Mouse (Mus musculus) myocyte (in vitro differentiated cells): Measurements from ENCODE around the gene Gm17571.

Source experiments
- E2F4 ChIP-seq: IDR thresholded peaks from one replicate; pipeline ENCODE4 v1.6.1; 2011; ENCODE audit warnings: mild to moderate bottlenecking, control low read depth, moderate library complexity; ENCODE audit not compliant: insufficient read depth
- MAX ChIP-seq: IDR thresholded peaks from one replicate; pipeline ENCODE4 v1.6.1; 2011; ENCODE audit warnings: low read depth, mild to moderate bottlenecking, control low read depth
- MYOD1 ChIP-seq, 3 experiments: IDR thresholded peaks; one replicate each; pipeline ENCODE4 v1.6.1; 2011; ENCODE audit warnings: control low read depth in 2 of 3, low read depth in 2 of 3, mild to moderate bottlenecking in 2 of 3, moderate library complexity in 1 of 3; ENCODE audit not compliant: insufficient read length in 2 of 3, control insufficient read depth in 1 of 3
- MYOG ChIP-seq, 3 experiments: IDR thresholded peaks; one replicate each; pipeline ENCODE4 v1.6.1; 2011; ENCODE audit warnings: control low read depth in 2 of 3, low read depth in 2 of 3, mild to moderate bottlenecking in 2 of 3; ENCODE audit not compliant: insufficient read length in 2 of 3, control insufficient read depth in 1 of 3, insufficient read depth in 1 of 3
- POLR2A ChIP-seq: IDR thresholded peaks from one replicate; pipeline ENCODE4 v1.6.1; 2011; ENCODE audit warnings: low read depth, mild to moderate bottlenecking, control low read depth, moderate library complexity; ENCODE audit not compliant: insufficient read length
- SRF ChIP-seq: IDR thresholded peaks from one replicate; pipeline ENCODE4 v1.6.1; 2011; ENCODE audit warnings: low read depth; ENCODE audit not compliant: control insufficient read depth, insufficient read length
- TCF12 ChIP-seq: IDR thresholded peaks from one replicate; pipeline ENCODE4 v1.6.1; 2011; ENCODE audit warnings: mild to moderate bottlenecking, control low read depth; ENCODE audit not compliant: poor library complexity, insufficient read depth, severe bottlenecking
- TCF3 ChIP-seq: IDR thresholded peaks from one replicate; pipeline ENCODE4 v1.6.1; 2011; ENCODE audit warnings: low read depth, control low read depth; ENCODE audit not compliant: insufficient read length
- USF1 ChIP-seq: IDR thresholded peaks from one replicate; pipeline ENCODE4 v1.6.1; 2011; ENCODE audit warnings: low read depth, mild to moderate bottlenecking, control low read depth, moderate library complexity

DNA sequence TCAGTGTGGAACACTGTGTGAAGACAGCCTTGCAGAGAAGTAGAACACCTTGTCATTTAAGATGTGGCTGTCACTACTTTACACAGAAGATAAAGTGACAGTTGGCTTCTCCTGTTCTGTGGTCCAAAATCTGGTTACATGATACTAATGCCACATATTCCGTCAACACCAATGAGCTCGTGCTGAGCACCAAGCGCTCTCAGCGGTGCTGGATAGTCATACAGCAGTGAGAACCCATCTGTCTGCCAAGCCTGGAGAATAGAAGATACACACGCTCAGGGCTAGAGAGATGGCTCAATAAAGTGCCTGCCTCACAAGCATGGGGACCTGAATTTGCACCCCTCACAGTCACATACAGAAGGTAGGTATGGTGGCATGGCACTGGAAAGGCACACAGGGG lies 28.4 kb upstream of the Gm17571 start:
- TF ChIP-seq E2F4 (no peak), MYOD1 (IDR thresholded peaks at IDR 0.05; ENCODE audit: control insufficient read depth in 1 of 3, insufficient read length in 2 of 3, low read depth in 2 of 3) (no peak), USF1 (no peak), POLR2A (no peak), SRF (no peak), TCF3 (no peak), MYOG (IDR thresholded peaks at IDR 0.05; ENCODE audit: control insufficient read depth in 1 of 3, insufficient read depth in 1 of 3, insufficient read length in 2 of 3, low read depth in 2 of 3) (no peak), TCF12 (no peak), MAX (no peak)
